28 mouse cellular contexts compared by ENCODE assay signal in the genomic region with DNA sequence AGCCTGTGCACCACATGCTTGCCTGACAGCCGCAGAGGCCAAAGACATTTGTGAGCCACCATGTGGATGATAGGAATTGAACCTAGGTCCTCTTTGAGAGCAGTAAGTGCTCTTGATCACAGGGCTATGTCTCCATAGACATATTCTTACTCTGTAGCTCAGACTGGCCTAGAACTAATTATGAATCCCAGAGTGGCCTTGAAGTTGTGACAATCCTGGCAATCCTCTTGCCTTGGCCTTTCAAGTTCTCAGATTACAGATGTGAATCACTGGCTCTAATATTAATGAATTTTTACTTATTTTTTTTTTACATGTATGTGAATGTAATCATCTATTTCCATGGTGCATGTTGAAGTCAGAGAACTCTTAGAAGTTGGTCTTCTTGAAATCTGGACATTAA.
"Had no signal": no experiment of that assay in that cellular context is flagged by ENCODE, and none has a peak within 500 bp of the region (broad histone marks: within the 10 kb centered on the region; RNA-seq: fewer than 3 reads in every experiment).

No protein-coding gene starts in this region.

- H3K27me3 ChIP-seq: heart, embryonic 13.5 days; heart, embryonic 15.5 days; hindbrain, embryonic 13.5 days; hindbrain, embryonic 15.5 days; limb, embryonic 12.5 days; liver, embryonic 13.5 days; liver, embryonic 15.5 days had no signal

- H3K27ac ChIP-seq: heart, adult 2 months; heart, embryonic 13.5 days; heart, embryonic 15.5 days; hindbrain, embryonic 13.5 days; hindbrain, embryonic 15.5 days; hindbrain, postnatal 0 days; layer of hippocampus, adult 2 months; left cerebral cortex, adult 2 months; limb, embryonic 10.5 days; limb, embryonic 12.5 days; liver, embryonic 13.5 days; liver, embryonic 15.5 days had no signal

- H3K9me3 ChIP-seq: heart, embryonic 13.5 days; heart, embryonic 15.5 days; hindbrain, embryonic 13.5 days; hindbrain, embryonic 15.5 days; limb, embryonic 10.5 days; limb, embryonic 12.5 days; liver, embryonic 13.5 days; liver, embryonic 15.5 days had no signal

- H3K4me1 ChIP-seq: heart, embryonic 13.5 days; heart, embryonic 15.5 days; hindbrain, embryonic 13.5 days; hindbrain, embryonic 15.5 days; limb, embryonic 10.5 days; limb, embryonic 12.5 days; liver, embryonic 13.5 days; liver, embryonic 15.5 days had no signal

- ATAC-seq: hindbrain, postnatal 0 days; intestine, embryonic 16.5 days; liver, postnatal 0 days had no signal

- DNase-seq: gastrocnemius, postnatal 14 days; gastrocnemius, postnatal 36 days; heart, adult 11 months; heart, adult 2 months; heart, postnatal 14 days; heart, postnatal 36 days; kidney, adult 11 months; kidney, adult 2 months; kidney, adult 9 months; kidney, postnatal 10 days; kidney, postnatal 25 days; kidney, postnatal 4 days; liver; liver, embryonic 13.5 days; liver, postnatal 0 days had no signal

- H3K4me2 ChIP-seq: heart, embryonic 11.5 days; heart, embryonic 13.5 days; heart, embryonic 15.5 days; hindbrain, embryonic 13.5 days; hindbrain, embryonic 15.5 days; limb, embryonic 12.5 days; liver, embryonic 11.5 days; liver, embryonic 13.5 days; liver, embryonic 15.5 days had no signal

- H3K9ac ChIP-seq: heart, embryonic 13.5 days; heart, embryonic 15.5 days; hindbrain, embryonic 13.5 days; hindbrain, embryonic 15.5 days; limb, embryonic 12.5 days; liver, embryonic 13.5 days; liver, embryonic 15.5 days; liver, postnatal 0 days had no signal

- H3K4me3 ChIP-seq: heart, adult 2 months; heart, embryonic 13.5 days; heart, embryonic 15.5 days; hindbrain, embryonic 13.5 days; hindbrain, embryonic 15.5 days; layer of hippocampus, adult 2 months; left cerebral cortex, adult 2 months; limb, embryonic 10.5 days; limb, embryonic 12.5 days; liver, embryonic 13.5 days; liver, embryonic 15.5 days had no signal
